Comparison of ENCODE assay signal across 10 mouse cellular contexts in the genomic region with DNA sequence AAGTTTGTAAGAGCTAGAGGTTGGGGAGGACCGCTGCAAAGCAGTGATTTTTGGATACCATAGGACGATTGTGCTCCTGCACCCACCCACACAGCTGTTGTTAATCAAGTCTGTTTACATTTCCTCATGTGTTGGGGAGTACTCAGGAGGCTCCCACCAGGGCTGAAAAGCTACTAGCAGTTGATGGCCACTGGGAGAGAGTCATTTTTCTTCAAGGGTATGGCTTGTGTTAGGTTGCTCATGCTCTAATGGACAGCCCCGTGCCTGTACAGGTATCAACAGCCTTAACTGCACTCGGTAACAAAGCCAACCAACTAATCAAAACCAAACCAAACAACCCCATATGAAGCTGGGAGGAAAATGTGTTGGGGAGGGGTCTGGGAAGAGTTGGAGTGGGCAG. TPM values are rescaled to one million over a fixed set of nuclear protein-coding genes. Genes with fewer than 3 reads are reported as not detected.
DNase-seq lines count a peak whose midpoint lies in the region; ATAC-seq and TF ChIP-seq lines count a peak whose summit lies in the region.
"Had no signal": no experiment of that assay in that cellular context is flagged by ENCODE, and none has a peak within 500 bp of the region (broad histone marks: within the 10 kb centered on the region; RNA-seq: fewer than 3 reads in every experiment).

No protein-coding gene starts in this region.

- ATAC-seq in hindbrain, embryonic 11.5 days (ENCODE audit: low FRiP score), result no peak
- no peak for ATAC-seq in hindbrain, postnatal 0 days
- 0 out of 2 replicates have a peak, but pooled peaks have one; percentile 44 for ATAC-seq in limb, embryonic 13.5 days (ENCODE audit: low FRiP score, low read depth)
- ATAC-seq in stomach, postnatal 0 days (ENCODE audit: low FRiP score, low TSS enrichment), result 0 out of 2 replicates have a peak, but pooled peaks have one; percentile 13

- no peak for TF ChIP-seq EP300 in stomach, postnatal 0 days (optimal IDR thresholded peaks at IDR 0.05)

- no peak for TF ChIP-seq CTCF in hindbrain, postnatal 0 days (IDR thresholded peaks at IDR 0.05; ENCODE audit: low read depth)
- no peak for TF ChIP-seq CTCF in thymus, adult 2 months (IDR thresholded peaks at IDR 0.05; ENCODE audit: borderline replicate concordance, control insufficient read depth, extremely low read depth, insufficient read depth, low read length, poor library complexity)
- no peak for TF ChIP-seq CTCF in stomach, postnatal 0 days (IDR thresholded peaks at IDR 0.05; ENCODE audit: low read depth)

- H3K27me3 ChIP-seq in hindbrain, embryonic 11.5 days (ENCODE audit: control insufficient read depth, insufficient read depth, low read length), result no peaks in the 10 kb centered on the region
- H3K27me3 ChIP-seq in hindbrain, postnatal 0 days (ENCODE audit: insufficient read depth, low read length), result no peaks in the 10 kb centered on the region
- H3K27me3 ChIP-seq in thymus, adult 2 months (ENCODE audit: control insufficient read depth, insufficient read depth, low read length), result no peaks in the 10 kb centered on the region
- H3K27me3 ChIP-seq in limb, embryonic 13.5 days, result no peaks in the 10 kb centered on the region
- no peaks in the 10 kb centered on the region for H3K27me3 ChIP-seq in stomach, postnatal 0 days (ENCODE audit: control insufficient read depth, insufficient read depth, low read length)

- no peak overlapping the region for H3K27ac ChIP-seq in hindbrain, embryonic 11.5 days (ENCODE audit: low read depth, low read length)
- no peak overlapping the region; the same call in 1 of the 2 replicates for H3K27ac ChIP-seq in hindbrain, postnatal 0 days
- no peak overlapping the region for H3K27ac ChIP-seq in thymus, adult 2 months (ENCODE audit: control insufficient read depth, insufficient read depth, low read length)
- H3K27ac ChIP-seq in limb, embryonic 13.5 days, result peak overlapping the region; percentile 80
- peak overlapping the region; percentile 88 for H3K27ac ChIP-seq in stomach, postnatal 0 days (replicated peaks)

- 69% methylated on average over 4 of the region's 4 CpGs for WGBS in hindbrain, embryonic 11.5 days
- 84% methylated on average over 4 of the region's 4 CpGs for WGBS in hindbrain, postnatal 0 days
- 91% methylated on average over 4 of the region's 4 CpGs for WGBS in thymus, adult 2 months
- 26% methylated on average over 4 of the region's 4 CpGs for WGBS in limb, embryonic 13.5 days
- WGBS in stomach, postnatal 0 days, result 43% methylated on average over 4 of the region's 4 CpGs

- intact Hi-C loops in left cerebral cortex, postnatal 4 days (cut with DNase I), result no loop called here

- H3K36me3 ChIP-seq in hindbrain, embryonic 11.5 days (ENCODE audit: control insufficient read depth, insufficient read depth, low read length), result no peaks in the 10 kb centered on the region
- no peaks in the 10 kb centered on the region for H3K36me3 ChIP-seq in hindbrain, postnatal 0 days (ENCODE audit: insufficient read depth, low read length)
- H3K36me3 ChIP-seq in thymus, adult 2 months (ENCODE audit: control insufficient read depth, insufficient read depth, low read length), result no peaks in the 10 kb centered on the region
- H3K36me3 ChIP-seq in limb, embryonic 13.5 days, result no peaks in the 10 kb centered on the region
- no peaks in the 10 kb centered on the region for H3K36me3 ChIP-seq in stomach, postnatal 0 days (ENCODE audit: control insufficient read depth, insufficient read depth, low read length)

- no peaks in the 10 kb centered on the region for H3K4me1 ChIP-seq in hindbrain, embryonic 11.5 days (replicated peaks; ENCODE audit: control insufficient read depth, insufficient read depth, low read length)
- H3K4me1 ChIP-seq in hindbrain, postnatal 0 days (ENCODE audit: insufficient read depth, low read length), result no peaks in the 10 kb centered on the region
- H3K4me1 ChIP-seq in thymus, adult 2 months (replicated peaks; ENCODE audit: control insufficient read depth, insufficient read depth, low read length), result peaks cover 18% of the 10 kb centered on the region
- peaks cover 16% of the 10 kb centered on the region for H3K4me1 ChIP-seq in limb, embryonic 13.5 days
- no peaks in the 10 kb centered on the region; the same call in 1 of the 2 replicates for H3K4me1 ChIP-seq in stomach, postnatal 0 days (replicated peaks; ENCODE audit: control insufficient read depth, insufficient read depth)

- no peak for TF ChIP-seq POLR2A in thymus, adult 2 months (IDR thresholded peaks at IDR 0.05; ENCODE audit: control insufficient read depth, extremely low read depth, insufficient read depth, low read length, poor library complexity)

- H3K4me2 ChIP-seq in hindbrain, embryonic 11.5 days (replicated peaks; ENCODE audit: low read depth, low read length), result no peak overlapping the region
- H3K4me2 ChIP-seq in hindbrain, postnatal 0 days (ENCODE audit: low read depth, low read length), result no peak overlapping the region
- peak overlapping the region; percentile 62 for H3K4me2 ChIP-seq in limb, embryonic 13.5 days (replicated peaks)
- peak overlapping the region; percentile 47; the same call in 1 of the 2 replicates for H3K4me2 ChIP-seq in stomach, postnatal 0 days (replicated peaks; ENCODE audit: low read depth)

- H3K4me3 ChIP-seq in hindbrain, embryonic 11.5 days (ENCODE audit: low read depth, low read length), result no peak overlapping the region
- no peak overlapping the region for H3K4me3 ChIP-seq in hindbrain, postnatal 0 days (ENCODE audit: low read length)
- H3K4me3 ChIP-seq in thymus, adult 2 months (ENCODE audit: control insufficient read depth, insufficient read depth, low read length), result no peak overlapping the region
- no peak overlapping the region for H3K4me3 ChIP-seq in limb, embryonic 13.5 days
- H3K4me3 ChIP-seq in stomach, postnatal 0 days (ENCODE audit: low read depth, low read length), result no peak overlapping the region

- no peak overlapping the region for H3K9ac ChIP-seq in hindbrain, embryonic 11.5 days (ENCODE audit: low read depth, low read length)
- no peak overlapping the region for H3K9ac ChIP-seq in hindbrain, postnatal 0 days (replicated peaks; ENCODE audit: low read length)
- no peak overlapping the region for H3K9ac ChIP-seq in limb, embryonic 13.5 days
- no peak overlapping the region for H3K9ac ChIP-seq in stomach, postnatal 0 days (ENCODE audit: low read length)

- no peaks in the 10 kb centered on the region for H3K9me3 ChIP-seq in hindbrain, embryonic 11.5 days (ENCODE audit: control insufficient read depth, low read length)
- H3K9me3 ChIP-seq in hindbrain, postnatal 0 days (ENCODE audit: low read length), result no peaks in the 10 kb centered on the region
- no peaks in the 10 kb centered on the region for H3K9me3 ChIP-seq in limb, embryonic 13.5 days
- H3K9me3 ChIP-seq in stomach, postnatal 0 days (ENCODE audit: control insufficient read depth, low read length), result no peaks in the 10 kb centered on the region

- DNase-seq in hindbrain, embryonic 11.5 days (ENCODE audit: low spot score), result peak; percentile 8
- no peak for DNase-seq in hindbrain, postnatal 0 days (ENCODE audit: low spot score)
- DNase-seq in thymus, postnatal 4 days, result peak; percentile 10
- DNase-seq in thymus, adult 2 months, result no peak
- DNase-seq in stomach, postnatal 0 days (ENCODE audit: low spot score), result no peak
- no peak for DNase-seq in left cerebral cortex, postnatal 4 days
- DNase-seq in retina, postnatal 1 day, result no peak
- DNase-seq: cerebellum, postnatal 36 days had no signal

RNA-seq across cellular contexts. Expression of a gene that starts 1.1 kb away (rescaled TPM):
- 92.2 and 99.4 TPM in 2 replicates for polyA plus RNA-seq in hindbrain, embryonic 11.5 days (2014; fragmentation: Nextera tagmentation; extraction: Ambion mirVana)
- 319 and 356 TPM in 2 replicates for total RNA-seq in hindbrain, postnatal 0 days (2014; rRNA removed)
- 283 and 310 TPM in 2 replicates for polyA plus RNA-seq in hindbrain, postnatal 0 days (2015; fragmentation: Nextera tagmentation; extraction: Ambion mirVana)
- polyA plus RNA-seq in thymus, adult 2 months (2012; rRNA removed), result 193 and 199 TPM in 2 replicates
- 97.4 and 99.1 TPM in 2 replicates for polyA plus RNA-seq in limb, embryonic 13.5 days (2015; fragmentation: Nextera tagmentation; extraction: Ambion mirVana)
- polyA plus RNA-seq in stomach, postnatal 0 days (2015; fragmentation: Nextera tagmentation; extraction: Ambion mirVana), result 512 and 595 TPM in 2 replicates
- total RNA-seq in left cerebral cortex, postnatal 4 days (2021), result 100 to 1,000 TPM; 163 to 191 TPM

RNA-seq across cellular contexts. Expression of a gene that starts 33.8 kb away (rescaled TPM):
- 0.18 TPM in 1 of 2 replicates, not detected in the other for polyA plus RNA-seq in hindbrain, embryonic 11.5 days (2014; fragmentation: Nextera tagmentation; extraction: Ambion mirVana)
- total RNA-seq in hindbrain, postnatal 0 days (2014; rRNA removed), result not detected in 2 replicates
- polyA plus RNA-seq in hindbrain, postnatal 0 days (2015; fragmentation: Nextera tagmentation; extraction: Ambion mirVana), result 0.55 and 0.64 TPM in 2 replicates
- 0.22 and 0.80 TPM in 2 replicates for polyA plus RNA-seq in thymus, adult 2 months (2012; rRNA removed)
- 0.27 and 0.31 TPM in 2 replicates for polyA plus RNA-seq in limb, embryonic 13.5 days (2015; fragmentation: Nextera tagmentation; extraction: Ambion mirVana)
- polyA plus RNA-seq in stomach, postnatal 0 days (2015; fragmentation: Nextera tagmentation; extraction: Ambion mirVana), result 0.79 and 0.82 TPM in 2 replicates
- not detected for total RNA-seq in left cerebral cortex, postnatal 4 days (2021)
- polyA plus RNA-seq: neural tube, embryonic 14.5 days had no signal

Comparison
In these comparisons a context has a peak if more than half of its experiments do, and no peak if none do; other contexts are left out.
1. DNase-seq: peak in hindbrain, embryonic 11.5 days (single experiment) and thymus, postnatal 4 days (single experiment); none in hindbrain, postnatal 0 days (single experiment), thymus, adult 2 months (single experiment), stomach, postnatal 0 days (single experiment), left cerebral cortex, postnatal 4 days (single experiment) and retina, postnatal 1 day (single experiment).
2. ATAC-seq: peak in limb, embryonic 13.5 days (single experiment) and stomach, postnatal 0 days (single experiment); none in hindbrain, embryonic 11.5 days (single experiment) and hindbrain, postnatal 0 days (single experiment).
3. H3K27ac ChIP-seq: peak in limb, embryonic 13.5 days (single experiment) and stomach, postnatal 0 days (single experiment); none in hindbrain, embryonic 11.5 days (single experiment), hindbrain, postnatal 0 days (single experiment) and thymus, adult 2 months (single experiment).
4. H3K4me2 ChIP-seq: peak in limb, embryonic 13.5 days (single experiment) and stomach, postnatal 0 days (single experiment); none in hindbrain, embryonic 11.5 days (single experiment) and hindbrain, postnatal 0 days (single experiment).